Mouse (Mus musculus) limb, embryonic 13.5 days (tissue): Measurements from ENCODE around the gene Jchain. TPM values are rescaled to one million over a fixed set of nuclear protein-coding genes. Genes with fewer than 3 reads are reported as not detected.

Experiments
- ATAC-seq: fragments of 200-750 bp; cut with Nextera tagmentation; 2 replicates; pipeline ENCODE4 v1.8.0; 2017; ENCODE audit warnings: low read depth, moderate number of reproducible peaks, moderate TSS enrichment; ENCODE audit not compliant: low FRiP score
- H3K27ac ChIP-seq: fragments of 300-500 bp; sonication (generic); 2 replicates; pipeline ENCODE4 v1.5.1; 2015; ENCODE audit warnings: inconsistent platforms, mild to moderate bottlenecking, moderate library complexity
- H3K27me3 ChIP-seq: fragments of 300-500 bp; sonication (generic); 2 replicates; pipeline ENCODE4 v1.6.1; 2015; ENCODE audit warnings: mild to moderate bottlenecking, inconsistent platforms
- H3K36me3 ChIP-seq: fragments of 300-500 bp; sonication (generic); 2 replicates; pipeline ENCODE4 v1.6.1; 2015; ENCODE audit warnings: inconsistent platforms, mild to moderate bottlenecking, moderate library complexity
- H3K4me1 ChIP-seq: fragments of 300-500 bp; sonication (generic); 2 replicates; pipeline ENCODE4 v1.6.1; 2015; ENCODE audit warnings: inconsistent platforms
- H3K4me2 ChIP-seq: fragments of 300-500 bp; sonication (generic); replicated peaks from 2 replicates; pipeline ENCODE4 v1.6.1; 2015; ENCODE audit warnings: inconsistent platforms, mild to moderate bottlenecking, moderate library complexity
- H3K4me3 ChIP-seq: fragments of 300-500 bp; sonication (generic); 2 replicates; pipeline ENCODE4 v1.5.1; 2015; ENCODE audit warnings: moderate library complexity, mild to moderate bottlenecking, inconsistent platforms
- H3K9ac ChIP-seq: fragments of 300-500 bp; sonication (generic); 2 replicates; pipeline ENCODE4 v1.6.1; 2015; ENCODE audit warnings: mild to moderate bottlenecking, inconsistent platforms
- H3K9me3 ChIP-seq: fragments of 300-500 bp; sonication (generic); 2 replicates; pipeline ENCODE4 v1.6.1; 2016; ENCODE audit warnings: inconsistent platforms
- WGBS: fragments of 180-500 bp; shearing (Covaris S2); methylation state at CpG from one replicate; pipeline ENCODE4 v1.1.7; 2015; 5-methylcytosine and 5-hydroxymethylcytosine counted together
- polyA plus RNA-seq: library from polyadenylated mRNA; unstranded; fragments of >200 nt; fragmentation: Nextera tagmentation; extraction: Ambion mirVana; gene quantifications from 2 replicates; pipeline ENCODE4 v1.2.1, GENCODE M21; 2015

Gene Jchain
- polyA plus RNA-seq, 1 experiment from 2014 or later: not detected

GRCm38 (mm10) chr5:88499781-88500180 is 27.9 kb downstream of the Jchain start:
- WGBS: 79% methylated on average over 3 of the region's 3 CpGs
- no peak overlapping the region for H3K9ac ChIP-seq
- ATAC-seq: no peak
- H3K36me3 ChIP-seq: no peaks in the 10 kb centered on the region
- no peak overlapping the region for H3K4me2 ChIP-seq
- H3K4me1 ChIP-seq: no peaks in the 10 kb centered on the region
- H3K9me3 ChIP-seq: no peaks in the 10 kb centered on the region
- H3K4me3 ChIP-seq: no peak overlapping the region
- H3K27me3 ChIP-seq: no peaks in the 10 kb centered on the region
- H3K27ac ChIP-seq: no peak overlapping the region

DNA sequence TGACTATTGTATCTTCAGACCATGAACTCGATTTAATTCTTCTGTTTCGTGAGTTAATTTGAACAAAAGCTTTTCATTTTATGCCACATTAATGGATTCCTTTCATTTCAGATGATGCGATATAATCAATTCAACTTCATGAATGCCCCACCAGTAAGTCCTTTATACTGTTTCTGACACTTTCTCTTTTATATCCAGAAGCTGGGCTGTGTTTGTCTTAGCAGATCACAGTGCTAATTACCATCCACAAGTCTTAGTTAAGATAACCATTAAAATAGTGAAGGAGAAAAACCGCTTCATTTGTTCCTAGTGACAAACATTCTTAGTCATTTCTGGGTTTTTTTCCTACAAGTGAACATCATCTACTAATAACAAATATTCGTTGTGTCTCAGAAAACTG is 36.6 kb downstream of the Jchain start:
- H3K4me1 ChIP-seq: no peaks in the 10 kb centered on the region
- H3K4me2 ChIP-seq: no peak overlapping the region
- H3K27ac ChIP-seq: no peak overlapping the region
- no peaks in the 10 kb centered on the region for H3K9me3 ChIP-seq
- no peak overlapping the region for H3K9ac ChIP-seq
- H3K27me3 ChIP-seq: no peaks in the 10 kb centered on the region
- no peaks in the 10 kb centered on the region for H3K36me3 ChIP-seq
- H3K4me3 ChIP-seq: no peak overlapping the region
- no peak for ATAC-seq
- 81% methylated on average over 5 of the region's 5 CpGs for WGBS

DNA sequence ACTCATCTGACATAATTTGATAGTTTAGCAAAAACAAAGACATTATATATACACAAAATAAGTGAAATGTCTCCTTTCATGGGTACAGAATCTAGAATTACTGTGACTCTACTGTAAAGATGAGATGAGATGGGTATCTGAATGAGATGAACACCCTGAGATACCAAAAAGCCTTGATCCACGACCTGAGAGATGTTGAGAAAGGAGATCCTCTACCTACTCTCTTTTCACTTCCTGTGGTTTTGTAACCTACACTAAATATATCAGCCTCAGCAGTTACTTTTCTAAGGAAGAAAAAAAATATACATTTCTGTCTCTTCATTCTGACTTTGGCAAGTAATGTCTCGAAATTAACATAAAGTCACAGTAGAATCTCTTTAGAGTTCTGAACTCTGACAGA is 38.7 kb downstream of the Jchain start:
- Histone ChIP-seq H3K4me3 (no peak overlapping the region), H3K27ac (no peak overlapping the region), H3K4me1 (no peaks in the 10 kb centered on the region), H3K9ac (no peak overlapping the region), H3K4me2 (no peak overlapping the region), H3K36me3 (no peaks in the 10 kb centered on the region), H3K9me3 (no peaks in the 10 kb centered on the region), H3K27me3 (no peaks in the 10 kb centered on the region)
- ATAC-seq: no peak
- 64% methylated on average over 2 of the region's 2 CpGs for WGBS

DNA sequence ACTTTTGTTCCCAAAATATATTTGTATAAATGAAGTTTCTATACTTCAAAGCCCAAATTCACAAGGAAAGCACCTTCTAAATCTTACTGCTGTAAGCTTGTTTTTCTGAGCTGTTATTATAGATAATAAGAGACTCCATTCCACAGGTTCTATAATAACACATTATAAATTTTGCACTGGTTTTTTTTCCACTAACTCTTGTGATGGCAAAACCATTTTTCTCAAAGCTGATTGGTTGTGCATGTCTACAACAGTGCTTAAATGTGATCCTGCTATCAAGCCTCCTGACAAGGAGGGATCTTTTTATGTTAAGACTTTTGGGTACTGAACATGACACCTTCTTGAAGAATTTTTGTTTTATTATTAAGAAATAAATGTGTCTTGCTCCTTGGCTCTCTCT is 40.0 kb downstream of the Jchain start, which contains the start of gene Enam:
Gene Enam (plus strand): TSS at position 301 of the 400 bp plus-strand sequence.
- Histone ChIP-seq H3K4me3 (no peak within 1 kb of the TSS), H3K4me2 (no peak within 1 kb of the TSS), H3K36me3 (no peaks in the 10 kb centered on the region), H3K27me3 (no peaks in the 10 kb centered on the region), H3K27ac (no peak within 1 kb of the TSS), H3K4me1 (no peaks in the 10 kb centered on the region), H3K9me3 (no peaks in the 10 kb centered on the region), H3K9ac (no peak within 1 kb of the TSS)
- no peak for ATAC-seq

Other genes with a start within 250 kb of the Jchain start
- not detected in 2 replicates for gene Prol1, start 210.6 kb downstream of the Jchain start, polyA plus RNA-seq
- 0.19 and 0.94 TPM in 2 replicates for gene Amtn, start 151.8 kb downstream of the Jchain start, polyA plus RNA-seq
- gene Ambn, start 71.9 kb downstream of the Jchain start, polyA plus RNA-seq: 2.9 and 3.5 TPM in 2 replicates
- 0.05 and 0.10 TPM in 2 replicates for gene Enam, start 39.9 kb downstream of the Jchain start, polyA plus RNA-seq
- gene Utp3, start 26.6 kb upstream of the Jchain start, polyA plus RNA-seq: 76.3 and 79.1 TPM in 2 replicates
- 9.4 and 10.1 TPM in 2 replicates for gene Rufy3, start 37.1 kb upstream of the Jchain start, polyA plus RNA-seq
- 53.0 and 54.8 TPM in 2 replicates for gene Grsf1, start 148.3 kb upstream of the Jchain start, polyA plus RNA-seq
- gene Mob1b, start 193.0 kb upstream of the Jchain start, polyA plus RNA-seq: 10.5 and 11.4 TPM in 2 replicates
- 46.5 TPM in 2 replicates for gene Dck, start 237.1 kb upstream of the Jchain start, polyA plus RNA-seq